Mouse (Mus musculus): ENCODE results near the gene Chtop. TPM values are rescaled to one million over a fixed set of nuclear protein-coding genes. Genes with fewer than 3 reads are reported as not detected.

The Chtop gene
- total RNA-seq, 2 experiments from 2014 or later = 110 to 118 TPM

- DNase-seq (ENCODE audit: low spot score in 2 of 2) = peak in 1 of 2 experiments; percentile 40
Observed at GRCm38 (mm10) chr3:90465686-90466310, 43.5 kb downstream of the Chtop start, which contains the start of gene Npr1. TSS of gene Npr1 (minus strand) at chr3:90465866.

DNA sequence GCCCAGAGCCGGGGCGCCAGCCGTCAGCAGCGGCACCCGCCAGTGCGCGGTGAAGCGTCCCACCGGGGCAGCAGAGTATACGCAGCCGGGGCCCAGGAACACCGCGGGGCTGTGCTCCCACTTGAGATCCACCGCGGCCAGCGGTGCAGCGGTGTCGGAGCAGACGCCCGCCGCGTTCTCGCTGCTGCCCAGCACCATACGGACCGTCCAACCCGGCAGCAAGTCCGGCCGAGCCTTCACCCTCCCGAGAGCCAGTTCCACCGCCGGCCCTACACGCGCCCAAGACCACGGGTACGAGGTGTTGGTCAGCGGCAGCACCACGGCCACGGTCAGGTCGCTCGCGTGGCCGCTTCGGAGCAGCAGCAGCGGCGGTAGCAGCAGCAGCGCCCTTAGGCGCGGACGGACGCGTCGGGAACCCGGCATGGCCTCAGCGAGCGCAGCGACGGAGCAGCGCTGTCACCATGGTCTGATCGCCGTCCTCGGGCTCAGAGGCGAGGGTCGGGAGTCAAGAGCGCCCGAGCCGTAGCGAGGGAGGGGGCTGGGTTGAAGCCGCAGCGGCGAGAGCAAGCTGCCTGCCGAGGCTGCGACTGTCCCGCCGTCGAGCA, 44.1 kb downstream of the Chtop start:
- DNase-seq (ENCODE audit: low spot score in 2 of 2) = peak in 1 of 2 experiments; percentile 57

DNA sequence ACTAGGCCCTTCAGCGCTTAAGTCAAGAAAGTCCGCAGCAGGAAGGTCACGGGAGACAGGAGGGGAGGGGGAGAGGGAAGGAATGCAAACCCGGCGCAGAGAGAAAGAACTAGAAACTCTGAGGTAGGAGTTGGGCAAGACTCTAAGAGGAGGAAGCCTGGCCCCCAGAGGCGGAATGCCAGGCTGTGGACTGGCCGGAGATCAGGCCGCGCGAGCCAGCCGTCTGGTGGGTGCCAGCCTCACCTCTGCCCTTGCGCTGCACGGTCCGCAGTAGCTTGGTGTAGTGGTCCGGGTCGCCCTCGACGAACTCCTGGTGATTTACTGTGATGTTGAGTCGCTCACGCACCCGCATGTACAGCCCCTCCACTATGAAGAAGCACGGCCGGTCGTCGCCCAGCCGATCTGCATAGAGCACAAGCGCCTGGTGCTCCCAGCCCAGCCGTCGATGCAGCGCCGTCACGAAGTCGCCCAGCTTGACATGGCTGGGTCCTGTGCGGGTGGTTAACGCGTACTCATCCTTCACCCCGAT, 44.7 kb downstream of the Chtop start:
- DNase-seq (ENCODE audit: low spot score in 2 of 2) = peak in 1 of 2 experiments; percentile 36

DNA sequence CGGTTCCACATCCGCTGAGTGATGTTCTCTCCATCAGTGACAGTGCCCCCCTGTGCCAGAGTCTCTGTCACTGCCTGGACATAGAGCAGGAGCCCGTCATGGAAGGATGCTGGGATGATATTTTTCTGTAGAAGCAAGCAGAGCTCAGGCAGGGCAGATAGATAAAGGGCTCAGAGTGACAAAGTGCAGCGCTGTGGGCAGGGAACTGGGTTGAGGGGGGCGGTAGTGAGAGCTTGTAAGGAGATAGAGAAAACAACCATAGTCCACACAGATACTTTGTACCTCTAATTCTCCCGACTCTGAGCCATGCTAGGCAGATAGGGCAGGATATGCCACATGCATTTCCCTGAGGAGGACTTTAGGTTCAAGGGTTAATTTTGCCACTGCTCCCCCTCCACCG, 46.7 kb downstream of the Chtop start:
- no peak for DNase-seq (ENCODE audit: low spot score in 2 of 2)

DNA sequence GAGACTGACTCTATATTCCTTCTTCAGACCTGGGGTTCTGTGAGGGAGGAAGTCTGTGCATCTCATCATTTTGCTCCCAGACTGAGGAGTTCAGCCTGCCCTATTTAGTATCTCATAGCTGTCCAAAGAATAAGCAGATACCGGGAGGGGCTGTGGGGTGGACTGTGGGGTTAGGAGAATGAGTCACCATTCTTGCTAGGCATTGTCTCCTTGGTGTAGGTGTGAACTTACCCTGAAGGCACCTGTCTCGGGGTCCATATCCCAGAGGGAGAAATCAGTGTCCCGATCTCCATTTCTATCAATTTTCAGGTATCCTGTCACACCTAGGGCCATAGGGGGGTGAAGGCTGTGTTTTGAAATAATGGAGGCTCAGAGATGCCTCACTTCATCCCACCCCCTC, 47.4 kb downstream of the Chtop start:
- no peak for DNase-seq (ENCODE audit: low spot score in 2 of 2)

DNA sequence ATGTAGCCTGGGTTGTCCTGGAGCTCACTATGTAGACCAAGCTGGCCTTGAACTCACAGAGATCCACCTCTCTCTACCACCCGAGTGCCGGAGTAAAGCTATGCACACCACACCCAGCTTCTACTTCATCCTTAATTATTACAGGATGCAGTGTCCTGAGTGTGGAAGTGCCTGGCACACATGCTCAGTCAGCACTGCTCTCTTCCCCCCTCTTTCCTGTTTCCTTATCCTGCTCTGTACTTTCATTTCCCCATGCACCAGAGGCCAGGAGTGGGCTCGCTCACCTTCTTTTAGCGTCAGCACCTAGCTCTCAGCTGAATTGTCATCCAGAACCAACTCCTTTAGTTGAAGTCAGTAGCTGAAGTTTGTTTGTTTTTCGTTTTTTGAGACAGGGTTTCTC, 49.0 kb downstream of the Chtop start:
- no peak for DNase-seq (ENCODE audit: low spot score in 2 of 2)

DNA sequence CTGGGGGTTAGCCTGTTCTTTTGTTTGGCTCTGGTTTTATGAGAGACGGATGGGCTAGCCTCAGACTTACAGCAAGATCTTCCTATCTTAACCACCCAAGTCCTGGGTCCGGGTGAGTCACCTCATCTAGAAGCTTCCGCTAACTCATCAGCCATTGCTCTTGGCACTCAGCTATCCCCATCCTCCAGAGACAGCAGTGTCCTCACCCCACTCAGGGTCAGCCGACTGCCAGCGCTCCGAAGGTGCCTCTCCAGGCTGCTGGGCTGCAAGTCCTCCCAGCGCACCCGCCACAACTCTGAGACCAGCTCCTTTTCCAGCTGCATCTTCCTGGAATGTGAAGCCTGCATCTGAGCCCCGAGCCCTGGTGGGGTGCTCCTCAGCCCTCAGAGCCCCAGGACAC, 49.6 kb downstream of the Chtop start:
- DNase-seq (ENCODE audit: low spot score in 2 of 2) = no peak

DNA sequence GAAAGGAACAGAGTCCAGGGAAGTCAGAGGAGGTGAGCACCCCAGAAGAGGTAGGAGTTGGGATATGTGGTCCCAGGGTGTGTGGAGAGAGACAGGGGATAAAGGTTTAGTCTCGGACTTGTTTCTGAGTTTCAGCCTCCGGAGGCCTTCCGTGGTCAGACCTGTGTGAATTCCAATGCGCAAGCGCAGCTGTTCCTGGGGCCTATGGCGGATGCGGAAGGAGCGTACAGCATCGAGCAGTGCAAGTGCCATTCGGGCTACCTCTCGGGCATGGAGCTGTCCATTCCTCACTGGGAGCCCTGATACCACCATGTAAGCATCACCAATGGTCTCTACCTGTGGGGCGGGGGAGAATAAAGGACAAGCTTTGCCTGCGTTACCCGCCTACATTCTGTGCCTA, 54.4 kb downstream of the Chtop start:
- no peak for DNase-seq (ENCODE audit: low spot score in 2 of 2)

DNA sequence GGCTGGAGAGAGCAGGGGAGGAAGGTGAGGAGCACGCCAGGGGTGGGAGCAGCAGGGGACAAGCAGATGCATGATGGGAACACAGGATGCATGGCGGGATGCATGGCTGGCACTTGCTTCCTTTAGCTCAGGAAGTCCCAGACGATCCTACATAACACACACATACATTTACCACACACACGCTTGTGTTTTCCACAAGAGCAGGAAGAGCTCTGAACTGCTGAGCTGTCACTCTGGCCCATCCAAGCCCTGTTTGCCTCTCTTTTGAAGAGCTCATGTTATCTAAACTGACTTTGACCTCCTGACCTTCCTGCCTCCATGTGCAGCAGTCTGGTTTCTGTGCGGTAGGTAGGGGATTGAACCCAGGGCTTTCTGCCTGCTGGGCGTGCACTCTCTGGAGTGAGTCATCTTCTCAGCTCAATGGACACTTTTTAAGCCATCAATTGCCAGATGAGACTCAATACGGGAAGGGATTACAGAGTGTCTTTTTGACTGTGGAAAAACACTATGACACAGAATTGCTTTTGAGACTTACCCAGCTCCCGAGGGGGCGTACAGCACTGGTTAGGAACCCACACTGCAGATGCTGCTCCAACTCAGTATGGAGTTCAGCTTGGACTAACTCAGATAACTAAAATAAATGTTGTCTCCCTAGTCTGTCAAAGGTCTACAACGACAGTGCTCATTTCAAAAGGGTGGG, 57.8 kb downstream of the Chtop start:
- no peak for DNase-seq (ENCODE audit: low spot score in 2 of 2)

DNA sequence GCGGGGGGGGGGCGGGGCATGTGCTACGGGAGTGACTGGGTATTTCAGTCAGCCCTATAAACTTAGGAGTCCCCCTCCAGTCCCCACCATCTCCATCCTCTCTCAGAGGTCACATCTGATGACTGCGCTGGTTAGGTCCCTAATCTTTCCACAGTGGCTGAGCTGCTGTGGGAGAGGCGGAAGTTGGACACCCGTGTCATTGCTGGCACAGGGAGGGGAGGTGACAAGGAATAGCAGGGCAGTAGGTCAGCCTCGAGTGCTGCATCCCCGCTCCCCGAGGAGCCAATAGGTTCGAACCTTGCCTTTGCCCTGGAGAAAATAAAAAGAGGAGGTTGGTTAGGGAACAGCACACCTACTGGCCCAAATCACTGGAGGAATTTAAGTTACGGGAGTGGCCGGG, 58.4 kb downstream of the Chtop start:
- DNase-seq (ENCODE audit: low spot score in 2 of 2) = no peak

Other genes with a start within 250 kb of the Chtop start
- gene Dennd4b, start 244.3 kb downstream of the Chtop start, total RNA-seq (2021) = 10 to 100 TPM; 26.1 to 27.2 TPM
- gene Gatad2b, start 216.3 kb downstream of the Chtop start, total RNA-seq (2021) = 10 to 100 TPM; 63.6 to 67.4 TPM
- gene Slc27a3, start 119.6 kb downstream of the Chtop start, total RNA-seq (2021) = 1 to 10 TPM; 7.2 to 7.4 TPM
- 10 to 100 TPM; 31.8 to 32.0 TPM for gene Ints3, start 75.9 kb downstream of the Chtop start, total RNA-seq (2021)
- 10 to 100 TPM; 25.9 to 26.4 TPM for gene Npr1, start 43.6 kb downstream of the Chtop start, total RNA-seq (2021)
- gene Ilf2, start 33.4 kb downstream of the Chtop start, total RNA-seq (2021) = 10 to 100 TPM; 72.3 to 75.4 TPM
- gene Snapin, start 18.5 kb downstream of the Chtop start, total RNA-seq (2021) = 10 to 100 TPM; 71.3 to 74.7 TPM
- 10 to 100 TPM; 27.3 to 31.2 TPM for gene S100a1, start 4.9 kb upstream of the Chtop start, total RNA-seq (2021)
- gene S100a13, start 4.9 kb upstream of the Chtop start, total RNA-seq (2021) = 10 to 100 TPM; 22.6 to 23.3 TPM
- 1 to 10 TPM in 1 of 2 experiments, under 1 TPM in 1; 0.64 to 1.1 TPM for gene S100a14, start 17.4 kb upstream of the Chtop start, total RNA-seq (2021)
- gene S100a16, start 27.8 kb upstream of the Chtop start, total RNA-seq (2021) = 100 to 1,000 TPM; 117 to 124 TPM
- 1 to 10 TPM; 1.4 to 2.3 TPM for gene S100a3, start 51.1 kb upstream of the Chtop start, total RNA-seq (2021)
- gene S100a2, start 80.7 kb upstream of the Chtop start, total RNA-seq (2021) = not detected
- not detected for gene Gm42674, start 92.4 kb upstream of the Chtop start, total RNA-seq (2021)
- 10 to 100 TPM; 15.7 to 17.2 TPM for gene S100a4, start 94.3 kb upstream of the Chtop start, total RNA-seq (2021)
- not detected for gene S100a5, start 99.0 kb upstream of the Chtop start, total RNA-seq (2021)
- gene S100a6, start 103.4 kb upstream of the Chtop start, total RNA-seq (2021) = 100 to 1,000 TPM; 140 to 154 TPM
- gene S100a7a, start 144.5 kb upstream of the Chtop start, total RNA-seq (2021) = under 1 TPM in 1 of 2 experiments, not detected in 1; 0.29 TPM
- gene S100a8, start 159.5 kb upstream of the Chtop start, total RNA-seq (2021) = 10 to 100 TPM in 1 of 2 experiments, 1 to 10 TPM in 1; 4.5 to 11.8 TPM
- 10 to 100 TPM in 1 of 2 experiments, 1 to 10 TPM in 1; 3.2 to 14.2 TPM for gene S100a9, start 186.2 kb upstream of the Chtop start, total RNA-seq (2021)
- not detected for gene Pglyrp4, start 217.4 kb upstream of the Chtop start, total RNA-seq (2021)